Mouse (Mus musculus) erythroblast, embryonic 14.5 days (primary cell): ENCODE data around the gene Atm. TPM values are rescaled to one million over a fixed set of nuclear protein-coding genes. Genes with fewer than 3 reads are reported as not detected.

Source experiments
- H3K27me3 ChIP-seq: 2 replicates; pipeline ENCODE4 v1.6.1; 2012; ENCODE audit warnings: inconsistent platforms; ENCODE audit not compliant: control insufficient read depth
- H3K36me3 ChIP-seq: 2 replicates; pipeline ENCODE4 v1.6.1; 2012; ENCODE audit warnings: mild to moderate bottlenecking, inconsistent platforms; ENCODE audit not compliant: control insufficient read depth
- H3K4me1 ChIP-seq: 2 replicates; pipeline ENCODE4 v1.6.1; 2012; ENCODE audit warnings: inconsistent platforms; ENCODE audit not compliant: control insufficient read depth
- H3K4me3 ChIP-seq: replicated peaks from 2 replicates; pipeline ENCODE3; 2012; ENCODE audit warnings: moderate library complexity, mild to moderate bottlenecking, inconsistent platforms
- H3K9me3 ChIP-seq: 2 replicates; pipeline ENCODE4 v1.6.1; 2012; ENCODE audit warnings: low read length, inconsistent platforms, mixed read lengths; ENCODE audit not compliant: control insufficient read depth
- GATA1 ChIP-seq: IDR thresholded peaks from 2 replicates; pipeline ENCODE4 v1.6.1; 2012; ENCODE audit warnings: low read length, inconsistent platforms, mixed read lengths
- TAL1 ChIP-seq: IDR thresholded peaks from 3 replicates; pipeline ENCODE4 v1.6.1; 2012; ENCODE audit warnings: low read length, inconsistent platforms, mixed read lengths
- polyA plus RNA-seq: library from polyadenylated mRNA; stranded (reverse); fragments of >175 nt; gene quantifications from 2 replicates; pipeline ENCODE4 v1.2.3, GENCODE M21; 2012

Atm gene
- polyA plus RNA-seq, 1 experiment, result 0.02 TPM

- TF ChIP-seq GATA1 (no peak), TAL1 (no peak)
- Histone ChIP-seq H3K9me3 (no peaks in the 10 kb centered on the region), H3K4me3 (no peak overlapping the region), H3K4me1 (peaks cover 7% of the 10 kb centered on the region), H3K36me3 (no peaks in the 10 kb centered on the region), H3K27me3 (no peaks in the 10 kb centered on the region)
Measured at GRCm38 (mm10) chr9:53401146-53401545, 135.4 kb downstream of the Atm start.

- H3K4me1 ChIP-seq, result peaks cover 7% of the 10 kb centered on the region
- TF ChIP-seq GATA1, result no peak
- TF ChIP-seq TAL1, result no peak
- no peaks in the 10 kb centered on the region for H3K27me3 ChIP-seq
- no peaks in the 10 kb centered on the region for H3K36me3 ChIP-seq
- no peaks in the 10 kb centered on the region for H3K9me3 ChIP-seq
- no peak overlapping the region for H3K4me3 ChIP-seq
Measured at GRCm38 (mm10) chr9:53400696-53401095, 135.8 kb downstream of the Atm start.

GRCm38 (mm10) chr9:53399537-53399936 lies 137.0 kb downstream of the Atm start:
- Histone ChIP-seq H3K27me3 (no peaks in the 10 kb centered on the region), H3K4me1 (peaks cover 2% of the 10 kb centered on the region; the same call in 1 of the 2 replicates), H3K9me3 (no peaks in the 10 kb centered on the region), H3K4me3 (no peak overlapping the region), H3K36me3 (no peaks in the 10 kb centered on the region)
- TF ChIP-seq TAL1 (no peak), GATA1 (no peak)

- H3K4me3 ChIP-seq, result no peak overlapping the region
- TF ChIP-seq GATA1 (no peak), TAL1 (no peak)
- H3K4me1 ChIP-seq, result peaks cover 2% of the 10 kb centered on the region; the same call in 1 of the 2 replicates
- H3K27me3 ChIP-seq, result no peaks in the 10 kb centered on the region
- H3K9me3 ChIP-seq, result no peaks in the 10 kb centered on the region
- H3K36me3 ChIP-seq, result no peaks in the 10 kb centered on the region
Measured at GRCm38 (mm10) chr9:53398388-53398700, 138.2 kb downstream of the Atm start.

GRCm38 (mm10) chr9:53397685-53398387 lies 138.7 kb downstream of the Atm start:
- H3K4me1 ChIP-seq, result peaks cover 2% of the 10 kb centered on the region; the same call in 1 of the 2 replicates
- H3K36me3 ChIP-seq, result no peaks in the 10 kb centered on the region
- H3K27me3 ChIP-seq, result no peaks in the 10 kb centered on the region
- no peak overlapping the region for H3K4me3 ChIP-seq
- TF ChIP-seq GATA1 (no peak), TAL1 (no peak)
- no peaks in the 10 kb centered on the region for H3K9me3 ChIP-seq

- Histone ChIP-seq H3K27me3 (peaks cover 4% of the 10 kb centered on the region; the same call in 1 of the 2 replicates), H3K4me3 (no peak overlapping the region), H3K36me3 (no peaks in the 10 kb centered on the region; the same call in 1 of the 2 replicates), H3K4me1 (no peaks in the 10 kb centered on the region), H3K9me3 (no peaks in the 10 kb centered on the region)
- TF ChIP-seq TAL1, result no peak
- no peak for TF ChIP-seq GATA1
Measured at GRCm38 (mm10) chr9:53390136-53390535, 146.4 kb downstream of the Atm start.

Other genes with a start within 250 kb of the Atm start
- not detected in 2 replicates for gene Exph5, start 235.1 kb downstream of the Atm start, polyA plus RNA-seq
- gene Kdelc2, start 152.7 kb downstream of the Atm start, polyA plus RNA-seq, result not detected in 2 replicates
- gene 4930550C14Rik, start 134.4 kb downstream of the Atm start, polyA plus RNA-seq, result 0.06 and 0.09 TPM in 2 replicates
- 0.09 TPM in 2 replicates for gene Npat, start 307 bp upstream of the Atm start, polyA plus RNA-seq
- 3.1 TPM in 2 replicates for gene Acat1, start 73.6 kb upstream of the Atm start, polyA plus RNA-seq
- 0.22 TPM in 2 replicates for gene Cul5, start 133.3 kb upstream of the Atm start, polyA plus RNA-seq
- gene Rab39, start 169.5 kb upstream of the Atm start, polyA plus RNA-seq, result not detected in 2 replicates
- gene Slc35f2, start 234.8 kb upstream of the Atm start, polyA plus RNA-seq, result not detected in 2 replicates